Mouse (Mus musculus) retina, postnatal 1 day (tissue): ENCODE data around the gene Cd46.
A peak's percentile ranks its signal among the peaks of the same experiment; 100 is the strongest.

Experiments used
- DNase-seq: peaks from one replicate; pipeline ENCODE4 v3.0.0-alpha.2; 2012

Cd46 gene

GRCm38 (mm10) chr1:195092220-195092720 lies at the start of gene Cd46:
Gene Cd46 (minus strand): TSS chr1:195092249.
- peak; percentile 80 for DNase-seq

DNA sequence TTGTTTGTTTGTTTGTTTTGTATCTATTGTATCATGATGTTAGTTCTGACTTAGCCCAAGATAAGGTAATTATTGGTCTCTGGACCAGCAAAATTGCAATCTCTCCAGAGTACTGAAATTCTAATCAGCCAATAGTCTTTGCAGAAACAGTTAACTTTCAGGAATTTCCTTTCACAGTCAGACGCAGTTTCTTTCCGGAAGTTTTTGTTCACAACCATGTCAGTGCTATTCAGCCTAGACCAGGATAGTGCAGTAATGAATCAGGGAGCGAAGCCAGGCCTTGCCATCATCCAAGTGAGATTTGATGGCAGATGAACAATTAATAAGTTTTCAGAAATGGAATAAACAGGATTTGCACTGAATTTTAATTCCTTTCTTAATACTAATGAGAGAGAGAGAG lies 40.0 kb upstream of the Cd46 start:
- DNase-seq: no peak

GRCm38 (mm10) chr1:195131675-195132015 lies 39.6 kb upstream of the Cd46 start:
- no peak for DNase-seq

DNA sequence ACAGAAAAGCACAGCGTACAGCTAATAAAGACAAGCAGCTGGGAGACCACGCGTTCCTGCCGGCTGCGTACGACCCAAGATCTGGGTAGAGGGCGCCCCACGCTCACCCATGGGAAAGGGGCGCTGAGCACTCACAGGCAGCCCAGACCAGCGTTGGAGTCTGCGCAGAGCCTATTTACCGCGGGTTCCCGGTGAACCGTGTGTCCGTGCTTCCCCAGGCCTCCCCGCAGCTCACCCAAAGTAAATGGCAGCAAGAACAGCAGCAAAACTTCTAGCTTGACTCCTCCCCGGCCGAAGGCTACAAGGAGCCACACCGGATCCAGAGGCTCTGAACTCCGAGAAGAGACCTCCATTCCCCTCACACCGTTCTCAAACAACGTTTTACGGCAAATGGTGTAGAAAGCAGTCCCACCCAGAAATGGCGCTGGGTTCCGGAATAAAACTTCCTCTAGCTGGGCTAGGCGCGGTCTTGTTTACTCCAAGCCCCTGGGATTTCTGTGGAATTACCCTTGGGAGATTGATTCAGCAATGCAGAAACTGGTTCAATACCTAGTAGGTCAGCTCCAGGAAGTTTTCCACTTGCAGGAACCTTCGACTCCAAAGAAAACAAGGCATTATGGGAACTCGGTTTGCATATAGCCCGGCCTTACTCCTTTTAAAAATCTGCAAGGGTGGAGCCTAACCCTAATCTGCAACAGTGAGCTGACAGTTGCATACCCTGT lies 39.1 kb upstream of the Cd46 start, which contains the start of gene Cr1l:
Cr1l (minus strand) TSS at position 634 of the 722 bp plus-strand sequence.
- DNase-seq: peak; percentile 94

GRCm38 (mm10) chr1:195130479-195130878 lies 38.4 kb upstream of the Cd46 start:
- no peak for DNase-seq

DNA sequence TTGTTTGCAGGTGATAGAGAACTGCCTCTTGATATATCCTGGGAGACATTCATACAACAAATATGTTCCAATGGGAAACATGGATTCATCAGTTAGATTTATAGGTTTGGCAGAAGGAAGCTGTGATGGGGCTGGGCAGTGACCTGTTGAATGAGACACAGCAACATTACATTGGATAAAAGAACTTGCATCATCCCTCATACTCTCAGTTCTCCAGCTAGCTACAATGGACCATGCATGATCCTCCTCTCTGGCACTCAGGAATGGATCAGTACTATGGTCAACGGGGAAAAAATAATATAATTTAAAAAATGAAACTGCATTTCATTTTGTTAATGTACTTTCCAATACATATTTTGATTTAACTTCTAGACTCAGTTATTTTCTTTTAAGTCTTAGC lies 37.8 kb upstream of the Cd46 start:
- no peak for DNase-seq

DNA sequence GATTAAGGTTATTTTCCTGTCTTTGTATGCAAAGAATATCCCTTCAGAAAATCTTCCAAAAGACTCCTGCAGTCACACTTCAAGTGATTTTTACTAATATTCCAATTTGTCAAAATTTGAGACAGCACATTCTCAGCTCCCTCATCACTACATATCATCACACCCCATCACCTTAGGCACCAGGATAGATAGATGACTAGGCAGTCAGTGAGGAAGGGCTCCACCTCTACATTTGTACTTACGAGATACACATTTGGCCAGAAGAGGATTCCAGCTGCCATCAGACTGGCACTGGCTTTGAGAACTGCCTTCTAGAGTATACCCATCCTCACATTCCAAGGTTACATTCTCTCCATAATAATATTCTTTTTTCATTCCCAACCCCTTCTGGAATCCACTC lies 22.4 kb upstream of the Cd46 start:
- no peak for DNase-seq

DNA sequence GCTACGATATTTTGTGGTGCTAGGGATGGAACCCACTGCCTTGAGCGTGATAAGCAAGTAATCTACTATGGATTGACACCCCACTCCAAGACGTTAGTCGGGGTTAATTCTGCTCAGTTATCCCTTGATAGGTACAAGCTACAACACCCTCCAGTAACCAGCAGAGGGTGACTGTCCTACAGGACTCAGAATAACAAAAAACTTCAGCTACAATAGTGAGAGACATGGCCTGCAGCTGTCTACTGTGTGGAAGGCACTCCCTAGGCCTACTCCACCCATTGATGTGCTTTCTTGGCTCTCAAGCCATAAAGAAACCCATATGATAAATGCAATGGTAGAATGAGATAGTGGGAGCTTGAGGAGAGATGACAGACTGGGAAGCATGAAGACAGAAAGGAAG lies 21.6 kb upstream of the Cd46 start:
- DNase-seq: no peak

DNA sequence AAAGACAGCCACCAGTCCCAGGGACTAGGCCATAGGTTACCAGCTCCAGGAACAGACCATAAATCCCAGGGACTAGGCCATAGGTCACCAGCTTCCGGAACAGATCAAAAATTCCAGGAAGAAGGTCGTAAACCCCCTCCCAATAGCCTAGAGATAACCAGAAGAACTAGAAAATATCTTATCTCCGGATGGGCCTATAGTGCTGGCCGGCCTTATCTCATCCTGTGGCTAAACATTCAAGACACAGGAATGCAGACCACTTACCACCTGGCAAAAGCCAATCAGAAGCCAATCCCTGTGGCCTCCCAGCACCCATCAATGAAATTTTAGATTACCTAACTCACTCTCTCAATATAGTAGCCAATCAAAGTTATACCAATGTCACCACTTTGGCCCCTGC lies 8.6 kb upstream of the Cd46 start:
- DNase-seq: no peak

GRCm38 (mm10) chr1:195098004-195098403 lies 6.0 kb upstream of the Cd46 start:
- DNase-seq: no peak

GRCm38 (mm10) chr1:195091699-195092219 lies 290 bp downstream of the Cd46 start:
- no peak for DNase-seq

DNA sequence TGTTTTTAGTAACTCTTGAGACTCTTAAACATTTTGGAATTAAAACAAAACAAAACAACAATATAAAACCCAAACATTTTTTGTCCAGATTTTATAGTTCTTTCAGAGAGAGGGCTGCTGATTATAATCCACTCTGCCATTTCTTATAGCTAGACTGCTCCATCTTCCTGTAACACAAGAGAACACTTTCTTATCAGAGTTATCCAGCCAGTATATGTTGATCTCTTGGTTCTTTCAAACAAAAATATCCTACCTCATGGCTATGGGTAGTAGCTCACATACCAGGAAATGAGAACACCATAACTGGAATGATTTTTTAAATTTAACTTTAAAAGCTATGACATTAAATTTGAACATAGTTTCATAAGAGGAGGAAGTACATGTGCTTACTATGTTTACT lies 9.9 kb downstream of the Cd46 start:
- no peak for DNase-seq

- DNase-seq: peak; percentile 69
Measured at GRCm38 (mm10) chr1:195040437-195040836, 51.6 kb downstream of the Cd46 start.

- no peak for DNase-seq
Measured at GRCm38 (mm10) chr1:195038386-195038785, 53.7 kb downstream of the Cd46 start.

DNA sequence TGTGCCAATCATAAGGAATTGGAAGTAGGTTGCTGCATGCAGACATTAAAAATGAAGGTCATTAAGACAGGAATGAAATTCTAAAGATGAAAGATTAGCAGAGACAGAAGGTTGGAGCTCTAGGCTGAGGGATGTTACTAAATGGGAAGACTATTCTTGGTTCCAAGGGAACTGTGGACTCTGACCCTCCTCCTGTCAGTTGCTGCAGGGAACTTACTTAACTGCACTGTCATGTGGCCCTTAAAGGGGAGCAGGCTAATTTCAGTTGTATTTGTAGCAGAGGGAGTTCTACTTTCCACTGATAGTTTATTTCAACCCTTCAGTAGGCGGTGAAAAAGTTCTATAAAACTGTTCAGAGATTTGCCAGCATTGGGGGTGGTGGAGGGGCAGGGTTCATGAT lies 54.1 kb downstream of the Cd46 start:
- DNase-seq: no peak

DNA sequence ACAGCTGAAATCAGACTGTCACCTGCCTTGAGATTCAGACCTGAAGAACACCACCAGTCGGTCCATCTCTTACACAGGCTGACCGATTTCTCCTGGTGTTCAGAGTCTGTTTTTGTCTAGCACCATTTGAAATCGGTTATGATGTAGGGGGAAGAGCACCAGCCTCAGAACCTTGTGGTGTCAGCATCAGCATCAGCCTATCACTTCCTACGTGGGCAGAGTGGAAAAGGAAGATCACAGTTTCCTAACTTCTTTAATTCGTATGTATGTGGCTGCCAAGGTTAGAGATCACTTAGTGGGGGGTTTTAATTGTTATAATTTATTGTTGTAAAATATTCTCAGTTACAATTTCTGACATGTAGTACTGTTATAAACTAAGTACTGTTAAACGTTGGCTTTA lies 54.6 kb downstream of the Cd46 start:
- no peak for DNase-seq

GRCm38 (mm10) chr1:195033941-195034340 lies 58.1 kb downstream of the Cd46 start:
- DNase-seq: no peak

DNA sequence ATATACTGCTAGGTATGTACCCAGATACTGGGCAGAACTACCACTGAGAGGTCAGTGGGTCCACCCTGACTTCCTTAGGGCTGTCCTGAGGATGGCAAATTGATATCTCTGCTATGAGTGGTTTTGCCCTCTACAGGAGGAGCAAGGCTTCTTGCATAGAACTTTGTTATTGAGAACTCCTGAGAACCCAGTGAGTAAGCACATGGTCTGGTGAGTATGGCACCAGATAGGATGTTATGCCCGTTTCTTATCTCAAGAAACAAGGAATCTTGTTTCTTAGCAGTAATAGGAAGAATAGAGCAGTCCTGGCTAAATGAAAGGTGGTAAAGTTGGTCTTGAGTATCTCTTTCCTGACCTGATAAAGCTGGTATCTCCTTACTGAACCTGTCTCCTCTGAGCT lies 59.3 kb downstream of the Cd46 start:
- DNase-seq: no peak

DNA sequence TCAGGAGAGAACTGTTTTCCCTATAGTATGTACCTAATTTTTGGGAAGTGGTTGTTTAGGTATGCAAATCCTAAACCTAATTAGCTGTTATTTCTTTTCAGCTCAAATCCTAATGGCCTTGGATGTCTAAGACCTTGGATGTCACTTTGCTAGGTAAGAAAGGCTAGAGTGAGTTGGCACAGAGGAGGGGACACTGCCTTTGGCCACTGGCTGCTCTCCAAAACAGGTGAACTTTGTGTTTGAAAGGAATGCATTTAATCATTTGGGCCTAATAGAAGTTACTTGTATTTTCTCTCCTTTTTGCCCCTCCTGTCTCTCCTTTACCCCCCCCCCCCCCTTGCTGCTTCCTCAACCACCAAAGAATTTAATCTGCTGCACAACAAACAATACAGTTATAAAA lies 60.3 kb downstream of the Cd46 start:
- no peak for DNase-seq

DNA sequence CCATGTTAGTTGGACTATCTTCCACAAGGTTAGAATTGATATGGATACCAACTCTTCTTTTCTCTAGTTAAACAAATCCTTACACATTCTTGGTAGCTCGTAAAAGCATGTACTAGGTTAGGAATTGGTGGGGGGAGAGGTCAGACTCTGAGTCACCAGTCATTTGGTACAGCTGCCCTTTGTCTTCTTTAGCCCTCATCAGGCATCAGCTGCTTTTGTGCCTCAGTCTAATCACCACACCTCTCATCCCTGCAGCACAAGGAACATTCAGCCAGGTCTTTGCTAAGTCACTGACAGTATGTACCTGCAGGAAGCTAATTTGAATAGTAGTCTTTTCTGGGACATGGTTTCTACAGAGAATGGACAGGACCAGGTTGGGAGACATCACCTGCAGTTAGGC lies 64.5 kb downstream of the Cd46 start:
- no peak for DNase-seq

DNA sequence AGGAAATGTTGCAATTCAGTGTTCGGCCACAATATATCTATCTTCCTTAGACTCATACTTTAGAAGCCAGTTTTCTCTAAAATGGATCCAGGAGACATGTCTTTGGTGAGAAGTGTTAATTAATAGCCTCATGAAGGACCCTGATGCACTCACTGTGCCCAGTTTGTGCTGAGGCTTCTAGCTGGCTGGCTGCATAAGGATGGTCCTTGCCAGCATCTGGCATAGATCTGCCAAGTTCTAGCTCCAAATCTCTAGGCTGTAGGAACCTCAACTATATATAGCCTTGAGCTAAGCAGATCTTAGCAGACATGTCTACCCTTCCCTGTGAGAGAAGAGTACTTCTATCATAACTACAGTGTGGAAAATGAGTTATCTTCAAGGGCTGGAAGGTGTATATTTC lies 68.2 kb downstream of the Cd46 start:
- no peak for DNase-seq

DNA sequence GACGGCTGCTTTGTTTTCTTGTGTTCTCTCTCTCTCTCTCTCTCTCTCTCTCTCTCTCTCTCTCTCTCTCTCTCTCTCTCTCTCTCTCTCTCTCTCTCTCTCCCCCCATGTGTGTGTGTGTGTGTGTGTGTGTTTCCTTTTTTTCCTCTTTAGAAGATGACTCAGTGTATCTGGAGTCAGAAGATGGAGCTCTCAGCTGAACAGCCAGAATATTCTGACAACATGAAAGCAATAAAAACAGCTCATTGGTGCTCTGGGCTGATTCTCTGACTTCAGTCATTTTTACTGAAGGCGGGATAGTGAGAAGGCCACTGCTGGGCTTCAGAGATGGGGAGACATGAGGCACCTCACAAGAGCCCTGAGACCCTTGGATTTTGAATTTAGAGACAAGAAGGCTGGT lies 70.2 kb downstream of the Cd46 start:
- no peak for DNase-seq

DNA sequence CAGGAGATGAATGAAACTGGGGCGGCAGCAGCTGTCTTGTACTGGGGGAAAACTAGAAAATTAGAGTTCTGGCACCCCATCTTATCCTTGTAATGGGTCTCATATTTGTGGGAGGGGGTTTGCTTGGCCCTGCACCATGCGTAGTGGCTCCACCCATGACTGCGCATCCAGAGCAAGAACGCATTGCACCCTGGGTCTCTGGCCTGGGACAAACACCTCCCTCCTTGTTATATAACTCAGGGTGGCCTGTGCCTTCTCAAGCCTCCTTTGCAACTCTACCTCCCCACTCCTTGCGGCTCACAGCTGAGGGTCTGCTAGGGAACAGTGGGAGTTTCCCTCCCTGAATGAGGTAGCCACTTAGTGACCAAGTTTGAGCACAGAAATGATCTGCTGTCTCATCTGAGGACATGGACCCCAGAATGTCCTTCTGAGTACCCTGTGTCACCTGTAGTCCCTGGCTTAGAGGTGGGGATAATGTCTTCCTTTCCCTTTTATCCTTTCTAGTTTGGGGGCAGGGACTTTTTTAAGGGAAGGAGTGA lies 72.9 kb downstream of the Cd46 start:
- no peak for DNase-seq

DNA sequence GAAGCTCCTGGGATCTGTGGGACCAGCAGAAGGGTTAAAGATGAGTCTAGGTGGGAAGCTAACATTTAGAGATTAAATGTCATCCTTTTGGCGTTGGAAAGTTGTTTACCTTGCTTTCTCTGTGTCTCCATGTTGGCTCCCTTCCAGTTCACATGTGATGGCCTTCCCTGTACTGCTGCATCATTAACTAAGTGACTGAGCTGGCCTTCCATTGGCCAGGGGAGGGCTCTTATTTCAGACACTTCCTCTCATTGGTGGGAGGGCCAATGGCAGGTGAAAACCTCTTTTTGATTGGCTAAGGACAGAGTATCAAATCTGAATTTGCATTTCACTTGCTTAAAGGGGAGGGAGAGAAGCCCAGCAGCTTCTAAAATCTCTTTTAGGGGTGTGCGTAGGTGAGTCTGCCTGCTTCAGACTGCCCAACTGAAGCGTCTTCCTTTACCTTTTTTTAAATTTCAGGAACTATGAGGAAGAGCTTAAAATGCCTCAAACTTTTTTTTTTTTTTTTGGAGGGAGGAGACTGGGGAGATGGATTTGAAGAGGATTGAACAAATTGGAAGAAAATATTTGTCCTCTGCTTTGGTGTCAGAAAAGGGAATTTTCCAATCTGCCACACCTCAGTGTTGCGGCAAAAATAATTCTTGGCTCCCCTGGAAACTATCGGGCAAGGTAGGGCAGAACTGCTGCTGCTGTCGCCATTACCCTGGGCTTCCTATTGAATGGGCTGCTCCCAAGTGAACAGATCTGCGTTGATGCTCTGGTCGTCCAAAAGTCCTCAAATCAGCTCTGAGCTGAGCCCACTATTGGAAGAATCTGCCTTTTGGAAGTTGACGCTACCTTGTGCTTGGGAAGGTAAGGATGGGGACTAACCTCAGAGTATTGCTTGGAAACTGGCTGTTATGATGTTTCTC lies 73.7 kb downstream of the Cd46 start:
- DNase-seq: peak; percentile 51
